Comparison of ENCODE assay signal across 7 mouse cellular contexts in the genomic region with DNA sequence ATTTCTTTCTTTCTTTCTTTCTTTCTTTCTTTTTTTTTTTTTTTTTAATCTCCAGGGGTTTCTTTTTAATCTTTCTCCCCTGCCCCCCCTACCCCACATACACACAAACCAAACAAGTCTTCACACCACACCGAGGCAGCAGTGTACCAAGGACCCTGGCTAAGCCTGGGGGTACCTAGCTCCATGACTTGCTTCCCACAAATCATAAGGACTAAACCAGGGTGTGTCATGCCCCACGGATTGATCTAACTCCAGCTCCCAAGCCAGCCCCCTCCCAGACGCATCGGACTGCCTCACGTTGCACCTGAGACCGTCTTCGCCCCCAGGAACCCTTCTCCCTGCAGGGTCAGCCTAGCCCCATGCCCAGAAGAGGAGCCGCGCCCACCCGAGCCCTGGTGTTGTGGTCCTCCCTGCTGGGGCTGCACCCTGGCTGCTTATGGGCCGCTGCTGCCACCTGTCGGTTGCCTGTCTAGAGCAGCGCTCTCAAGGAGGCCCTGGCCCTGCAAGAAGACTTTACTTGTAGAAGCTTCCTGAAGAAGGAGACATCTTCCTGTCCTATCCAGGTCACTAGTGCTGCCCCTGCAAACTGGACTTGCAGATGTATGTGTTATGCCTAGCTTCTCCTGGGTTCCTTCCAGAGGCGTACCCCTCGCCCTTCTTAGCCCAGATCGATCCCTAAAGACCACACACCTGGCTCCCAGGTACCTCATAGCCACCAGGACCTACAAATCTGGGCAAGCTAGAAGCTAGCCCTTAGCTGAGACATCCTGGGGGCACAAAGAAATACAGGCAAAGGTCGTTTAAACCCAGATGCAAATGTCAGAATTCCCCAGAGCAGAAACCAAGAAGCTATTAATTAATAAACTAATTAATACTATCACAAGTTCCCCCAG. TPM values are rescaled to one million over a fixed set of nuclear protein-coding genes. Genes with fewer than 3 reads are reported as not detected.
DNase-seq lines count a peak whose midpoint lies in the region; ATAC-seq lines count a peak whose summit lies in the region.

No protein-coding gene starts in this region.

- ATAC-seq in limb, embryonic 12.5 days (ENCODE audit: insufficient number of reproducible peaks, insufficient read depth, low FRiP score, low TSS enrichment, low read depth), result peak; percentile 85; the same call in 1 of the 2 replicates
- peak; percentile 70; the same call in 1 of the 2 replicates for ATAC-seq in midbrain, embryonic 14.5 days (ENCODE audit: low FRiP score, low TSS enrichment)

- no peaks in the 10 kb centered on the region; the same call in 1 of the 2 replicates for H3K27me3 ChIP-seq in limb, embryonic 12.5 days
- no peaks in the 10 kb centered on the region for H3K27me3 ChIP-seq in midbrain, embryonic 14.5 days (ENCODE audit: control insufficient read depth, insufficient read depth, low read length)

- H3K27ac ChIP-seq in limb, embryonic 12.5 days, result no peak overlapping the region
- H3K27ac ChIP-seq in midbrain, embryonic 14.5 days (replicated peaks; ENCODE audit: low read depth, low read length), result no peak overlapping the region

- 0 out of 2 replicates have a peak overlapping the region, but pooled peaks have one; percentile 4 for H3K9ac ChIP-seq in limb, embryonic 12.5 days (replicated peaks)
- H3K9ac ChIP-seq in midbrain, embryonic 14.5 days (replicated peaks; ENCODE audit: low read length), result no peak overlapping the region; the same call in 1 of the 2 replicates

- H3K36me3 ChIP-seq in limb, embryonic 12.5 days, result no peaks in the 10 kb centered on the region
- no peaks in the 10 kb centered on the region for H3K36me3 ChIP-seq in midbrain, embryonic 14.5 days (ENCODE audit: control insufficient read depth, insufficient read depth, low read length)

- 16% methylated on average over 17 of the region's 17 CpGs for WGBS in limb, embryonic 12.5 days
- WGBS in midbrain, embryonic 14.5 days, result 15% methylated on average over 17 of the region's 17 CpGs

- no peaks in the 10 kb centered on the region for H3K4me1 ChIP-seq in limb, embryonic 12.5 days (replicated peaks)
- 0 out of 2 replicates have a peak, but pooled peaks cover 8% of the 10 kb centered on the region for H3K4me1 ChIP-seq in midbrain, embryonic 14.5 days (ENCODE audit: control insufficient read depth, insufficient read depth, low read length)

- no peaks in the 10 kb centered on the region for H3K9me3 ChIP-seq in limb, embryonic 12.5 days
- no peaks in the 10 kb centered on the region for H3K9me3 ChIP-seq in midbrain, embryonic 14.5 days (ENCODE audit: control insufficient read depth, low read length)

- DNase-seq in adrenal gland, adult 2 months, result peak; percentile 79
- DNase-seq in embryo, embryonic 11.5 days (ENCODE audit: low read depth, low spot score), result peak; percentile 66
- DNase-seq in heart, adult 18-20 months, result peak; percentile 41 to 78
- peak; percentile 53 to 76 for DNase-seq in kidney, adult 8-10 months
- DNase-seq in midbrain, embryonic 14.5 days, result peak; percentile 94
- DNase-seq in spleen, postnatal 10 days (ENCODE audit: low spot score in 2 of 2), result peak; percentile 36 to 76

- H3K4me3 ChIP-seq in limb, embryonic 12.5 days (replicated peaks), result peak overlapping the region; percentile 20; the same call in 1 of the 2 replicates
- H3K4me3 ChIP-seq in midbrain, embryonic 14.5 days (replicated peaks; ENCODE audit: low read depth, low read length), result peak overlapping the region; percentile 24

- H3K4me2 ChIP-seq in limb, embryonic 12.5 days, result peak overlapping the region; percentile 56
- H3K4me2 ChIP-seq in midbrain, embryonic 14.5 days (ENCODE audit: low read length), result peak overlapping the region; percentile 63

RNA-seq across cellular contexts. Expression of a gene that starts 56.2 kb away (rescaled TPM):
- under 1 TPM; 0.46 to 0.59 TPM for total RNA-seq in adrenal gland, adult 2 months (2021)
- polyA plus RNA-seq in adrenal gland, adult 2 months (2012; rRNA removed), result 0.08 TPM in 1 of 2 replicates, not detected in the other
- 1 to 10 TPM in 1 of 2 experiments, under 1 TPM in 1; 0.60 to 2.4 TPM for total RNA-seq in heart, adult 18-20 months (2021)
- polyA plus RNA-seq in limb, embryonic 12.5 days (2016; fragmentation: Nextera tagmentation; extraction: Ambion mirVana), result 0.16 TPM in 1 of 2 replicates, not detected in the other
- 0.39 and 0.50 TPM in 2 replicates for polyA plus RNA-seq in midbrain, embryonic 14.5 days (2014; fragmentation: Nextera tagmentation; extraction: Ambion mirVana)
